Mouse (Mus musculus): ENCODE measurements at regions not wholly inside any gene's neighbourhood (a gene's known extent, or its start where the extent isn't known, plus 50 kb on each side); places are given as distances from the start of the nearest gene placed in this dataset.

DNA sequence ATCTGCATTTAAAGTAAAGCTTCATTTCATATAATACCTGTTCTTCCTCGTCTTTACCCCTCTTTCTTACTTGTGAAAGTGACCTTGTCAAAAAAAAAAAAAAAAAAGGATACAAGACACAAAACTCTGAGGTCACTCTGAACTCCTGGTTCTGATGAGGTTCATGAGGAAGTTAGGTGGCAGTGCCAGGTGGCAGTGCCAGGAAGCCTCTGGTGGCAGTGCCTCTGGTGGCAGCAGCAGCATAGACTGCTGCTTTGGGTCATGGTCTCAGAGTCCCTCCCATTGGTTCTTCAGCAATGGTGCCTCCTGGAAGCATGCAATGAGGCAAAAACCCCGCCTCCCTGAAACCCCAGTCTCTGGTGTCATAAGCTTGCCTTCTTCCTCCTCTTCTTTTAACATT is 159.7 kb upstream of the Prr30 start:
- no peak for TF ChIP-seq POLR2A (IDR thresholded peaks at IDR 0.05; ENCODE audit: control insufficient read depth, extremely low read depth, insufficient read depth, low read length, poor library complexity)
- no peak for TF ChIP-seq CTCF (IDR thresholded peaks at IDR 0.05; ENCODE audit: borderline replicate concordance, control insufficient read depth, extremely low read depth, insufficient read depth, low read length, poor library complexity)

Measured in thymus, adult 2 months (tissue).